Mouse (Mus musculus): ENCODE results near the gene Slc2a6. TPM values are rescaled to one million over a fixed set of nuclear protein-coding genes. Genes with fewer than 3 reads are reported as not detected.

Gene Slc2a6
- polyA plus RNA-seq, 1 experiment from 2014 or later: 1.8 TPM

DNA sequence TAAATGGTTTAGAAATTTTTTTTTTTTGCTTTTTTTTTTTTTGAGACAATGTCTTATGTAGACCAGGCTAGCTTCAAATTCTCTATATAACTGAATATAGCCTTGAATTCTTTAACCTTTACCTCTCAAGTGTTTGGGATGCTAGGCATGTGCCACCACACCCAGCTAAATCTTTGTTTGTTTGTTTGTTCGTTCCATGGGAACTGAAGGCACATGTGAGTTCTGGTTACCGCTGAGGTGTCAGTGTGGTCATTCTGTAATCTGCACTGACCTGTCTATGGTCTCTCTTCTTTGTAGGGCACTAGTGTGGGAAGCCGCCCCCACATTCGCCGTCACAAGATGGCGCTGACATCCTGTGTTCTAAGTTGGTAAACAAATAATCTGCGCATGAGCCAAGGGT is 29.8 kb downstream of the Slc2a6 start:
- H3K27ac ChIP-seq: no peak overlapping the region
- H3K4me1 ChIP-seq: no peaks in the 10 kb centered on the region
- H3K4me3 ChIP-seq (replicated peaks): no peak overlapping the region
- 94% methylated on average over 7 of the region's 7 CpGs for WGBS
- no peak overlapping the region for H3K9ac ChIP-seq
- H3K27me3 ChIP-seq: no peaks in the 10 kb centered on the region
- H3K9me3 ChIP-seq: no peaks in the 10 kb centered on the region
- ATAC-seq (ENCODE audit: low FRiP score): no peak
- H3K36me3 ChIP-seq (replicated peaks): no peaks in the 10 kb centered on the region
- no peak overlapping the region for H3K4me2 ChIP-seq

DNA sequence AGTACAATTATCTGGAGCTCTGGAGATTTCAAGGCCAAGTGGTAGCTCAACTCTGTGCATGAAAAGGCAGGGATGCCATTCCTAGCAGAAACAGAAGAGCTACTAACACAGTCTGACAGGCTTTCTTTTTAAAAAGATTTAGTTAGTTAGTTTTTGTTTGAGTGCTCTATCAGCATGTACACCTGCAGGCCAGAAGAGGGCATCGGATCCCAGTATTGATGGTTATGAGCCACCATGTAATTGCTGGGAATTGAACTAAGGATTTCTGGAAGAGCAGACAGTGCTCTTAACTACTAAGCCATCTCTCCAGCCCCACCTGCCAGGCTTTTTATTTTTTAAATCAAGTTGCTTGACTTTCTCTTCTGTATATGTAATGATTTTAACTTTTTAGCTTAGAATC is 30.3 kb downstream of the Slc2a6 start:
- Histone ChIP-seq H3K4me1 (no peaks in the 10 kb centered on the region), H3K9ac (no peak overlapping the region), H3K9me3 (no peaks in the 10 kb centered on the region), H3K27ac (no peak overlapping the region), H3K36me3 (replicated peaks) (no peaks in the 10 kb centered on the region), H3K4me3 (replicated peaks) (no peak overlapping the region), H3K4me2 (no peak overlapping the region), H3K27me3 (no peaks in the 10 kb centered on the region)
- no peak for ATAC-seq (ENCODE audit: low FRiP score)
- WGBS: 85% methylated on average over 1 of the region's 1 CpGs

DNA sequence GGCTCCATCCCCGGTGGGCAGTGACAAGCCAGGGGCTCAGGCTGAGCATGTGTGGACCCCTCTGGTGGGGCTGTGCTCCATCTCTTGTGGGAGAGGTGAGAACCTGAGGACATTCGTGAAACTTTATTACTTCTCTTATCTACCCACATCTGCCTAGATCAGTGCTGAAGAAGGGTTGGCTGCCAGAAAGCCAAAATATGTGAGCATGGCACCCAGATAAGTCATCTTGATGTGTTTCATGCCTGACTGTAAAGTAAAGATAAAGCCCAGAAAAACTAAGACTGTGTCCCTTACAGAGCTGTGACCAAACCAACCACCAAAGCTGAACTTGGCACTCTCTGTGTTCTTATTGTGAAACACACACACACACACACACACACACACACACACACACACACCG is 33.9 kb downstream of the Slc2a6 start:
- no peak overlapping the region for H3K4me3 ChIP-seq (replicated peaks)
- no peaks in the 10 kb centered on the region for H3K27me3 ChIP-seq
- no peaks in the 10 kb centered on the region for H3K36me3 ChIP-seq (replicated peaks)
- H3K4me1 ChIP-seq: no peaks in the 10 kb centered on the region
- H3K9ac ChIP-seq: no peak overlapping the region
- no peak overlapping the region for H3K27ac ChIP-seq
- H3K4me2 ChIP-seq: no peak overlapping the region
- H3K9me3 ChIP-seq: no peaks in the 10 kb centered on the region
- ATAC-seq (ENCODE audit: low FRiP score): no peak
- 84% methylated on average over 3 of the region's 3 CpGs for WGBS

DNA sequence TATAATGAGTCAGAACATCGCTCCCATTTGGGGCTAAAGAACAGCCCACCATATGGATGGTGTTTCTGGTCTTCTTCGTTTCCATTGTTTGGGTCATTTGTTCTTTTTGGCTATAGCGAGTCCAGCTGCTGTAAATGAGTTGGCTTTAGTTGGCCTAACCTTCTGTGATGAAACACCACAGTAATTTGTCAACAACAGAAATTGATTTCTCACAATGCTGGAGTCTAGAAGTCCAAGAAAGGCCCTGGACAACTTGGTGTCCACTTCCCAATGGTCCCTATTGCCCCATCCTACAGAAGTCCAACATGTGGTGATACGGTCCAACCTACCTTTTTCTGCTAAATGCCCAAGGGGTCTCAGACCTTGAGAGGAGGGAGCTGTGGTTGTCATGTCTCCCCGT is 43.2 kb downstream of the Slc2a6 start:
- Histone ChIP-seq H3K4me2 (no peak overlapping the region), H3K4me1 (no peaks in the 10 kb centered on the region), H3K27me3 (0 out of 2 replicates have a peak, but pooled peaks cover 3% of the 10 kb centered on the region), H3K9me3 (no peaks in the 10 kb centered on the region), H3K27ac (no peak overlapping the region), H3K9ac (no peak overlapping the region), H3K4me3 (replicated peaks) (no peak overlapping the region), H3K36me3 (replicated peaks) (no peaks in the 10 kb centered on the region)
- ATAC-seq (ENCODE audit: low FRiP score): no peak
- 86% methylated on average over 5 of the region's 5 CpGs for WGBS

DNA sequence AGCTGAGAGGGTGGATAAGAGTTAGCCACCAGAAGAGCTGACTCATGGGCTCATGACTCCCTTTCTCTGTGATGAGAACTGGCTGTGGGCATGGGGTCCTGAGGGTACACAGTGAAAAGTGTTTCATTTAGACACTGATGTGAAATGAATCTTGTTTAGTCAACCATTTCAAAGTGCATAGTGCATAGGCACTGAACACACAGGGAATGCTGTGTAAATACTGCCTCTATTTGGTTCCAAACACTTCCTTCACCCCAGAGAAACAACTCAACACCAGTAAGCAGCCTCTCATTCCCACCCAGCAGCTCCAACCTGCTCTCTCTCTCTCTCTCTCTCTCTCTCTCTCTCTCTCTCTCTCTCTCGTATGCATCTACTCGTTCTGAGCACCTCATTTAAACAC is 43.6 kb downstream of the Slc2a6 start:
- H3K27me3 ChIP-seq: 0 out of 2 replicates have a peak, but pooled peaks cover 3% of the 10 kb centered on the region
- no peak overlapping the region for H3K9ac ChIP-seq
- no peaks in the 10 kb centered on the region for H3K4me1 ChIP-seq
- no peaks in the 10 kb centered on the region for H3K9me3 ChIP-seq
- no peak overlapping the region for H3K4me2 ChIP-seq
- H3K36me3 ChIP-seq (replicated peaks): no peaks in the 10 kb centered on the region
- ATAC-seq (ENCODE audit: low FRiP score): no peak
- 83% methylated on average over 2 of the region's 2 CpGs for WGBS
- H3K27ac ChIP-seq: no peak overlapping the region
- H3K4me3 ChIP-seq (replicated peaks): no peak overlapping the region

DNA sequence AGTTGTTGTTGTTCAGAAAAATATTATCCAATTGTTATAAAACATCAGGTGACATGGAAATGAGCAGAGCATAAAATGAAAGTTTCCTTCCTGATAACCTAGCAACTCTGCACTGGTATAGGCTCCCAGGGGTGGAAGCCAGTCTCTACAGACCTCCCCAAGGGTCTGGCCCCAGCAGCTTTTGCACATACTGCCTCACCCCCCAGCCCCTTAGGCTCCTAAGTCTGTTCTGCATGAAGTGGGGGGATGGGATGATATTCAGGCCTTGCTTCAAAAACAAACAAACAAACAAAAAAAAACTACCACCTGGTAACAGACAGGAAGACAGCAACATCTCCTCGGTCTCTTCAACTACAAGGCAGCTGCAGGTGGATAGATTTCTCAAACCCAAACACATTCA is 47.4 kb downstream of the Slc2a6 start:
- Histone ChIP-seq H3K9me3 (no peaks in the 10 kb centered on the region), H3K4me2 (no peak overlapping the region), H3K27ac (no peak overlapping the region), H3K9ac (no peak overlapping the region), H3K4me1 (no peaks in the 10 kb centered on the region), H3K36me3 (replicated peaks) (no peaks in the 10 kb centered on the region), H3K27me3 (0 out of 2 replicates have a peak, but pooled peaks cover 3% of the 10 kb centered on the region), H3K4me3 (replicated peaks) (no peak overlapping the region)
- no peak for ATAC-seq (ENCODE audit: low FRiP score)
- 64% methylated on average over 1 of the region's 1 CpGs for WGBS

DNA sequence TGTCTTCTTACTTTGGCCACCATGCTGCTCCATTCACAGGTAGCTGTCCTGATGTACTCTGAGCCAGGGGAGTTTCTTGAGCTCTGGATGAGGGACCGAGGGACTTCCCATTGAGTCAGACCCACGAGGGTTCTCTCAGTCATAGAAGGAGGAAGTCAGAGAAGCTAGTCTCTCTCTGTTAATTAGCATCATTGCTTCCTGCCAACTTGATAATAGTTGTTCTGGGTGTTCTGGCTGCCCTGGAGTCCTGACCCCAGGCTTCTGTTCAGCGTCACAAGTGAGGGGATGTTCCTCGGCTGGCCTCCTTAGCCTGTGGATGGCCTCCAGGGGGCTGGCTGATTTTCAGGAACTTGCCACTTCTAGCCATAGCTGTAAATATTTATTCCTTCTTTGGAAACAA is 53.8 kb downstream of the Slc2a6 start:
- H3K27ac ChIP-seq: no peak overlapping the region
- 69% methylated on average over 4 of the region's 4 CpGs for WGBS
- no peaks in the 10 kb centered on the region for H3K36me3 ChIP-seq (replicated peaks)
- no peak overlapping the region for H3K9ac ChIP-seq
- no peak for ATAC-seq (ENCODE audit: low FRiP score)
- no peak overlapping the region for H3K4me2 ChIP-seq
- no peaks in the 10 kb centered on the region for H3K4me1 ChIP-seq
- 0 out of 2 replicates have a peak, but pooled peaks cover 7% of the 10 kb centered on the region for H3K27me3 ChIP-seq
- no peaks in the 10 kb centered on the region for H3K9me3 ChIP-seq
- no peak overlapping the region for H3K4me3 ChIP-seq (replicated peaks)

DNA sequence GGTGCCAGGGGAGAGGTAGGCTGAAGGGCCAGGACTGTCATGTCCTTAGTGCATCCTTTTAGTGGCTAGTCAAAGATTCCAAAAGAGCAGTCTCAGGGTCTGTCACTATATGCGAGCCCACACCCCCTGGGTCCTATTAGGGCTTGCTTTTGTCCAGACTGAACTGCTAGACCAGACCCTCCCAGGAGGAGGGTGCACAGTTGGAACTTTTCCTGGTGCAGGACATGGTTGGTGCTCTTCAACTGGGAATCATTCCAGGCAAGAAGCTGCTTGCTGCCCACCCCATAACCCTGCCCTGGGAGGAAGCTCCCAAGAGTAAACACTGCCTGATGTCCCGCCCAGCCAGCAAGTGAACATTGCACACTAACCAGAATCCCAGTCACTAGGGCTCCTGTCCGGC is 54.7 kb downstream of the Slc2a6 start, which contains the start of gene Adamts13:
Gene Adamts13 (plus strand): TSS at position 301 of the 400 bp plus-strand sequence.
- no peaks in the 10 kb centered on the region for H3K9me3 ChIP-seq
- no peaks in the 10 kb centered on the region for H3K4me1 ChIP-seq
- no peak within 1 kb of the TSS for H3K27ac ChIP-seq
- H3K4me3 ChIP-seq (replicated peaks): no peak within 1 kb of the TSS
- WGBS: 86% methylated on average over 3 of the region's 3 CpGs
- no peak for ATAC-seq (ENCODE audit: low FRiP score)
- H3K4me2 ChIP-seq: no peak within 1 kb of the TSS
- no peak within 1 kb of the TSS for H3K9ac ChIP-seq
- H3K27me3 ChIP-seq: 0 out of 2 replicates have a peak, but pooled peaks cover 7% of the 10 kb centered on the region
- H3K36me3 ChIP-seq (replicated peaks): no peaks in the 10 kb centered on the region

Other genes with a start within 250 kb of the Slc2a6 start
- not detected in 2 replicates for gene Abo, start 163.0 kb downstream of the Slc2a6 start, polyA plus RNA-seq (2016; fragmentation: Nextera tagmentation; extraction: Ambion mirVana)
- 28.8 and 29.5 TPM in 2 replicates for gene Surf6, start 125.1 kb downstream of the Slc2a6 start, polyA plus RNA-seq (2016; fragmentation: Nextera tagmentation; extraction: Ambion mirVana)
- gene Med22, start 117.3 kb downstream of the Slc2a6 start, polyA plus RNA-seq (2016; fragmentation: Nextera tagmentation; extraction: Ambion mirVana): 139 and 144 TPM in 2 replicates
- gene Rpl7a, start 117.2 kb downstream of the Slc2a6 start, polyA plus RNA-seq (2016; fragmentation: Nextera tagmentation; extraction: Ambion mirVana): 560 and 566 TPM in 2 replicates
- 49.6 and 50.9 TPM in 2 replicates for gene Surf2, start 111.6 kb downstream of the Slc2a6 start, polyA plus RNA-seq (2016; fragmentation: Nextera tagmentation; extraction: Ambion mirVana)
- 51.2 and 54.4 TPM in 2 replicates for gene Surf1, start 111.5 kb downstream of the Slc2a6 start, polyA plus RNA-seq (2016; fragmentation: Nextera tagmentation; extraction: Ambion mirVana)
- gene Surf4, start 94.1 kb downstream of the Slc2a6 start, polyA plus RNA-seq (2016; fragmentation: Nextera tagmentation; extraction: Ambion mirVana): 118 and 125 TPM in 2 replicates
- gene Stkld1, start 94.0 kb downstream of the Slc2a6 start, polyA plus RNA-seq (2016; fragmentation: Nextera tagmentation; extraction: Ambion mirVana): 0.11 TPM in 1 of 2 replicates, not detected in the other
- gene Rexo4, start 63.6 kb downstream of the Slc2a6 start, polyA plus RNA-seq (2016; fragmentation: Nextera tagmentation; extraction: Ambion mirVana): 40.3 and 43.1 TPM in 2 replicates
- not detected in 2 replicates for gene Adamts13, start 54.6 kb downstream of the Slc2a6 start, polyA plus RNA-seq (2016; fragmentation: Nextera tagmentation; extraction: Ambion mirVana)
- gene Cacfd1, start 18.1 kb downstream of the Slc2a6 start, polyA plus RNA-seq (2016; fragmentation: Nextera tagmentation; extraction: Ambion mirVana): 120 and 126 TPM in 2 replicates
- 0.26 TPM in 1 of 2 replicates, not detected in the other for gene Mymk, start 44.2 kb upstream of the Slc2a6 start, polyA plus RNA-seq (2016; fragmentation: Nextera tagmentation; extraction: Ambion mirVana)
- 5.3 and 5.4 TPM in 2 replicates for gene Adamtsl2, start 51.4 kb upstream of the Slc2a6 start, polyA plus RNA-seq (2016; fragmentation: Nextera tagmentation; extraction: Ambion mirVana)
- gene Fam163b, start 114.5 kb upstream of the Slc2a6 start, polyA plus RNA-seq (2016; fragmentation: Nextera tagmentation; extraction: Ambion mirVana): 0.27 and 0.32 TPM in 2 replicates
- gene Dbh, start 137.2 kb upstream of the Slc2a6 start, polyA plus RNA-seq (2016; fragmentation: Nextera tagmentation; extraction: Ambion mirVana): not detected in 2 replicates
- gene Sardh, start 220.3 kb upstream of the Slc2a6 start, polyA plus RNA-seq (2016; fragmentation: Nextera tagmentation; extraction: Ambion mirVana): 2.6 and 5.8 TPM in 2 replicates